Mouse (Mus musculus) 416B (cell line): Measurements from ENCODE around the gene Gm13090.

Source experiments
- DNase-seq: peaks from one replicate; pipeline ENCODE4 v3.0.0; 2011; ENCODE audit warnings: low read depth

The Gm13090 gene

DNA sequence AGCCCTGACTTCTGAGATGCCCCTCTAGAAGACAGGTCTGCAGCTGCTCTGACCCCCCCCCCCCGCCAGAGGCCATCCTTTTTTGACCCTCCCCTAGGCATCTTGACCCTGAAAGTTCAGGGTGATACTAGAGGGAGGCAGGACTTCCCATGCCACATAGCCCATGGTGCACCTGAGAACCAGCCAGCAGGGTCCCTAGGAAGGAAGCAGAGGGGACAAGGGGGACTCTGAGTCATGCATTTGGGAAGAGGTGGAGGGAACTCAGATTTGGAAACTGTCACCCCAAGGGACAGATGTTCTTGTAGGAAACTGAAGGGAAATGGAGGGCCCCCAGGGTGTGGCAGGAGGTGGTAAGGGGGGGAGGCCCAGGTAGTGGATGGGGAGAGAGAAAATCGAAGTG, 49.2 kb downstream of the Gm13090 start:
- no peak for DNase-seq

- DNase-seq: peak; percentile 71
Measured at GRCm38 (mm10) chr4:151139053-151139840, 49.9 kb downstream of the Gm13090 start.

DNA sequence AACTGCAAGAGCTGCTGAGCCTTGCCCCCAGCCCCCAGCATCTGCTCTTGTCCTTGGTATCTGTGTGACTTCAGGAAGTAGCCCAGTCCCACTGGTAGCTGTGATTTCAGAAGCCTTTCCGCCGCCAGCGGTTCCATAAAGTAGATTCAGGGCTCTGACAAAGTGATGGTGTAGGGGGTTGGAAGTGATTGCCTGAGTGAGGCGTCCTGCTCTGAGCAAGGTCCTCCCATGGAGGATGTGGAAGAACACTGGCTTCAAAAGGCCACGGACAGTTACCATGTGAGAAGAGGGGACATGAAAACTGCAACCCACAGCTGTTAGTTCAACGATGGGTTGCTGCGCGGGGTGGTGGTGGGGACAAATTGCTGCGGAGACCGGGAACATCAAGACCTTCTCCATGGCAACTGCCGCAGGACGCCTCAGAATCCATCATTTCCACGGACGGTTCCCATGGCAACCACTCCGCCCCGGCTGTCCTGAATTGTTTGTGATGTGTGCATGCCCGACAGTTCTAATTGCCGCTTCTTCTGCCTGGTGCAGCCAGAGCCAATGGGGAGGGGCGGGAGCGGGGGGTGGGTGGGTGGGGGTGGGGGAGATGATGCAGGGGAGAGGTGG, 51.1 kb downstream of the Gm13090 start:
- no peak for DNase-seq
